Mouse (Mus musculus) liver, embryonic 16.5 days (tissue): Measurements from ENCODE around the gene Iqsec1. TPM values are rescaled to one million over a fixed set of nuclear protein-coding genes. Genes with fewer than 3 reads are reported as not detected.

Source experiments
- ATAC-seq: fragments of 200-750 bp; cut with Nextera tagmentation; 2 replicates; pipeline ENCODE4 v1.8.0; 2017; ENCODE audit warnings: low read depth, mild to moderate bottlenecking, moderate number of reproducible peaks, moderate library complexity
- H3K27ac ChIP-seq: fragments of 300-500 bp; sonication (generic); 2 replicates; pipeline ENCODE4 v1.5.1; 2014; ENCODE audit warnings: mild to moderate bottlenecking, low read length
- H3K27me3 ChIP-seq: fragments of 300-500 bp; sonication (generic); 2 replicates; pipeline ENCODE4 v1.6.1; 2014; ENCODE audit warnings: low read depth, low read length, mixed read lengths; ENCODE audit not compliant: control insufficient read depth, insufficient read depth
- H3K36me3 ChIP-seq: fragments of 300-500 bp; sonication (generic); 2 replicates; pipeline ENCODE4 v1.6.1; 2014; ENCODE audit warnings: mild to moderate bottlenecking; ENCODE audit not compliant: control insufficient read depth, insufficient read depth
- H3K4me1 ChIP-seq: fragments of 300-500 bp; sonication (generic); 2 replicates; pipeline ENCODE4 v1.6.1; 2014; ENCODE audit warnings: low read depth, low read length, mixed read lengths; ENCODE audit not compliant: control insufficient read depth
- H3K4me2 ChIP-seq: fragments of 300-500 bp; sonication (generic); 2 replicates; pipeline ENCODE4 v1.6.1; 2014; ENCODE audit warnings: low read depth, low read length, mixed read lengths
- H3K4me3 ChIP-seq: fragments of 300-500 bp; sonication (generic); 2 replicates; pipeline ENCODE4 v1.5.1; 2014; ENCODE audit warnings: low read depth, mild to moderate bottlenecking, low read length
- H3K9ac ChIP-seq: fragments of 300-500 bp; sonication (generic); 2 replicates; pipeline ENCODE4 v1.6.1; 2014; ENCODE audit warnings: low read depth, low read length
- H3K9me3 ChIP-seq: fragments of 300-500 bp; sonication (generic); replicated peaks from 2 replicates; pipeline ENCODE4 v1.6.1; 2016; ENCODE audit warnings: low read length; ENCODE audit not compliant: control insufficient read depth
- WGBS: fragments of 180-500 bp; shearing (Covaris S2); extraction: QIAGEN DNeasy Blood & Tissue Kit; methylation state at CpG from one replicate; pipeline ENCODE4 v1.1.7; 2014; ENCODE audit not compliant: insufficient replicate concordance; 5-methylcytosine and 5-hydroxymethylcytosine counted together
- polyA plus RNA-seq: library from polyadenylated mRNA; unstranded; fragments of >200 nt; fragmentation: Nextera tagmentation; extraction: Ambion mirVana; gene quantifications from 2 replicates; pipeline ENCODE4 v1.2.1, GENCODE M21; 2015

Gene Iqsec1
- polyA plus RNA-seq, 1 experiment from 2014 or later, result 3.6 TPM

GRCm38 (mm10) chr6:90706490-90706889 is 282.0 kb downstream of the Iqsec1 start:
- H3K27me3 ChIP-seq, result no peaks in the 10 kb centered on the region
- H3K36me3 ChIP-seq, result no peaks in the 10 kb centered on the region
- no peak overlapping the region for H3K4me2 ChIP-seq
- ATAC-seq, result no peak
- 70% methylated on average over 10 of the region's 10 CpGs for WGBS
- H3K4me1 ChIP-seq, result peaks cover 98% of the 10 kb centered on the region
- H3K4me3 ChIP-seq, result no peak overlapping the region
- H3K9me3 ChIP-seq, result no peaks in the 10 kb centered on the region
- H3K9ac ChIP-seq, result peak overlapping the region; percentile 43
- H3K27ac ChIP-seq, result peak overlapping the region; percentile 56

GRCm38 (mm10) chr6:90705738-90706137 is 282.7 kb downstream of the Iqsec1 start:
- H3K27ac ChIP-seq, result no peak overlapping the region
- H3K36me3 ChIP-seq, result no peaks in the 10 kb centered on the region
- H3K9ac ChIP-seq, result no peak overlapping the region
- ATAC-seq, result no peak
- H3K27me3 ChIP-seq, result no peaks in the 10 kb centered on the region
- H3K4me1 ChIP-seq, result peaks cover 98% of the 10 kb centered on the region
- H3K4me2 ChIP-seq, result no peak overlapping the region
- 61% methylated on average over 3 of the region's 3 CpGs for WGBS
- no peak overlapping the region for H3K4me3 ChIP-seq
- no peaks in the 10 kb centered on the region for H3K9me3 ChIP-seq

- Histone ChIP-seq H3K4me2 (no peak overlapping the region), H3K36me3 (no peaks in the 10 kb centered on the region), H3K27me3 (no peaks in the 10 kb centered on the region), H3K9ac (no peak overlapping the region), H3K27ac (no peak overlapping the region), H3K4me3 (no peak overlapping the region), H3K9me3 (no peaks in the 10 kb centered on the region), H3K4me1 (peaks cover 97% of the 10 kb centered on the region)
- WGBS, result 63% methylated on average over 2 of the region's 2 CpGs
- no peak for ATAC-seq
These were observed 283.7 kb downstream of the Iqsec1 start for GRCm38 (mm10) chr6:90704705-90705344.

- H3K9me3 ChIP-seq, result no peaks in the 10 kb centered on the region
- no peaks in the 10 kb centered on the region for H3K36me3 ChIP-seq
- ATAC-seq, result no peak
- H3K4me2 ChIP-seq, result no peak overlapping the region
- H3K4me3 ChIP-seq, result no peak overlapping the region
- WGBS, result 61% methylated on average over 2 of the region's 2 CpGs
- H3K4me1 ChIP-seq, result peaks cover 87% of the 10 kb centered on the region
- H3K27me3 ChIP-seq, result no peaks in the 10 kb centered on the region
- H3K27ac ChIP-seq, result peak overlapping the region; percentile 12; the same call in 1 of the 2 replicates
- H3K9ac ChIP-seq, result 0 out of 2 replicates have a peak overlapping the region, but pooled peaks have one; percentile 2
These were observed 284.7 kb downstream of the Iqsec1 start for GRCm38 (mm10) chr6:90703782-90704181.

- H3K4me1 ChIP-seq, result peaks cover 80% of the 10 kb centered on the region
- H3K36me3 ChIP-seq, result no peaks in the 10 kb centered on the region
- H3K27me3 ChIP-seq, result no peaks in the 10 kb centered on the region
- ATAC-seq, result no peak
- 55% methylated on average over 4 of the region's 4 CpGs for WGBS
- H3K4me3 ChIP-seq, result no peak overlapping the region
- 0 out of 2 replicates have a peak overlapping the region, but pooled peaks have one; percentile 7 for H3K27ac ChIP-seq
- H3K9me3 ChIP-seq, result no peaks in the 10 kb centered on the region
- no peak overlapping the region for H3K4me2 ChIP-seq
- no peak overlapping the region for H3K9ac ChIP-seq
These were observed 285.4 kb downstream of the Iqsec1 start for GRCm38 (mm10) chr6:90702837-90703735.

- H3K27ac ChIP-seq, result 0 out of 2 replicates have a peak overlapping the region, but pooled peaks have one; percentile 14
- H3K9me3 ChIP-seq, result no peaks in the 10 kb centered on the region
- H3K27me3 ChIP-seq, result no peaks in the 10 kb centered on the region
- no peaks in the 10 kb centered on the region for H3K36me3 ChIP-seq
- ATAC-seq, result no peak
- peaks cover 72% of the 10 kb centered on the region for H3K4me1 ChIP-seq
- no peak overlapping the region for H3K9ac ChIP-seq
- no peak overlapping the region for H3K4me2 ChIP-seq
- no peak overlapping the region for H3K4me3 ChIP-seq
These were observed 286.3 kb downstream of the Iqsec1 start for GRCm38 (mm10) chr6:90702197-90702596.

- H3K9ac ChIP-seq, result no peak overlapping the region
- no peak for ATAC-seq
- no peaks in the 10 kb centered on the region for H3K36me3 ChIP-seq
- no peaks in the 10 kb centered on the region for H3K27me3 ChIP-seq
- no peak overlapping the region for H3K4me3 ChIP-seq
- peaks cover 64% of the 10 kb centered on the region for H3K4me1 ChIP-seq
- H3K27ac ChIP-seq, result no peak overlapping the region
- H3K9me3 ChIP-seq, result no peaks in the 10 kb centered on the region
- no peak overlapping the region for H3K4me2 ChIP-seq
- WGBS, result 65% methylated on average over 2 of the region's 2 CpGs
These were observed 287.1 kb downstream of the Iqsec1 start for GRCm38 (mm10) chr6:90701391-90701790.

GRCm38 (mm10) chr6:90700737-90701136 is 287.7 kb downstream of the Iqsec1 start:
- H3K4me3 ChIP-seq, result no peak overlapping the region
- H3K27ac ChIP-seq, result no peak overlapping the region
- peaks cover 57% of the 10 kb centered on the region for H3K4me1 ChIP-seq

GRCm38 (mm10) chr6:90700068-90700467 is 288.4 kb downstream of the Iqsec1 start:
- no peak overlapping the region for H3K9ac ChIP-seq
- no peaks in the 10 kb centered on the region for H3K36me3 ChIP-seq
- no peaks in the 10 kb centered on the region for H3K9me3 ChIP-seq
- no peak for ATAC-seq
- no peak overlapping the region for H3K27ac ChIP-seq
- no peak overlapping the region for H3K4me2 ChIP-seq
- peaks cover 51% of the 10 kb centered on the region for H3K4me1 ChIP-seq
- no peaks in the 10 kb centered on the region for H3K27me3 ChIP-seq
- no peak overlapping the region for H3K4me3 ChIP-seq
- 57% methylated on average over 1 of the region's 1 CpGs for WGBS

More at GRCm38 (mm10) chr6:90700737-90701136, 287.7 kb downstream of the Iqsec1 start:
- peak; percentile 14; the same call in 1 of the 2 replicates for ATAC-seq
- Histone ChIP-seq H3K4me2 (no peak overlapping the region), H3K9ac (no peak overlapping the region), H3K36me3 (no peaks in the 10 kb centered on the region), H3K9me3 (no peaks in the 10 kb centered on the region), H3K27me3 (no peaks in the 10 kb centered on the region)
- 35% methylated on average over 2 of the region's 2 CpGs for WGBS
